Mouse (Mus musculus): ENCODE results near the gene Oog4. TPM values are rescaled to one million over a fixed set of nuclear protein-coding genes. Genes with fewer than 3 reads are reported as not detected.

Gene Oog4
- polyA plus RNA-seq (2015; fragmentation: Nextera tagmentation; extraction: Ambion mirVana) = not detected in 2 replicates

DNA sequence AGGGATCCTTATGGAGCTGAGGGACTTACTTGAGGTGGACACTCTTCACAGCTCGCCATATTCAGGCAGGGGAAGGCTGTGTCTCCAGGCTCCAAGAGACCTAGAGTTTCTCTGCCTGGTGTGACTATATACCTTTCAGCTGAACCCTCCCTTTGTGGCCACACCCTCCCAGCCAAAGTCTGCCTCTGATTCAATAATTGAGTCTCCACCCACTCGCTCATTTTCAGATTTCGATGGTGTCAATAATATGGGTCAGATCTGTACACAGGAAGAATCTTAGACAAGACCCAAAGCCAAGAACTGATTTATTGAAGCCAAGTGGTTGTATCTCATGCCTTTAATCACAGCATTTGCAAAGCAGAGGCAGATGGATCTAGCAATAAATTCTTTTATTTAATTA, at the start of gene Oog4:
Gene Oog4 (minus strand): TSS at position 101 of the 400 bp plus-strand sequence.

DNA sequence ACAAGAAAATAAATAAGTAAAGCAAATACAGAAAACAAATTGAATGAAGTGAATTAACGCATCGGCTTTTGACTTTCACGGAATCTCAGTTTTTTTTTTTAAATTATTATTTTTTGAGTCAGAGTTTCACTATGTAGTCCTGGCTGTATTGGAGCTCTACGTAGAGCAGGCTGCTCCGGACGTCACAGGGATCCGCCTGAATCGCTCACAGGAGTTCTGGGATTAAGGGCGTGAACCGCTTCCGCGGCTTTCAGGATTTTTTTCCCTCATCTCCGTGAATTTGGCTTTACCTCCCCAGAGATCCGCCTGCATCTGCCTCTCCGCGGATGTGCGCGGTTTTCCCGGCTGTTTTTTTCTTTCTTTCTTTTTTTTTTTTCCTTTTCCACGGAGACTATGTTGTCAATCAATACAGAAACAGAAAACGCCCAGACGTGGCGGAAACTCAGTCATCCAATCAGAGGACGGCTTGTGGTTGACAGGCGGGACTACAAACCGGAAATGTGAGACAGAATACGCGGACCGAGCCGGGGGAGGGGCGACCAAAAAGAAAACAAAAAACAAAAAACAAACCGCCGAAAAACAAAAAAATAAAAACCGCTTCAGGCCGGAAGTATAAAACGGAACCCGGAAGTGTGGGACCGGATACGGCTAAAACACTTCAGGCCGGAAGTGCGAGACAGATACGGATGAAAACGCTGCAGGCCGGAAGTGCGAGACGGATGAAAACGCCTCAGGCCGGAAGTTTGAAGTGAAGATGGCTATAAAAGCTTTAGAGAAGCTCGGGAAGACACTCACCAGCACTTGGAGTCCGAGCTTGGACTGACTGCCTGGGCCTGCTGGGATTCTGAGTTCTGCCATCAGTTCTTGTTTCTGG, 37.7 kb downstream of the Oog4 start, which contains the start of gene Pramef8:
Gene Pramef8 (plus strand): TSS at position 208 of the 874 bp plus-strand sequence.

DNA sequence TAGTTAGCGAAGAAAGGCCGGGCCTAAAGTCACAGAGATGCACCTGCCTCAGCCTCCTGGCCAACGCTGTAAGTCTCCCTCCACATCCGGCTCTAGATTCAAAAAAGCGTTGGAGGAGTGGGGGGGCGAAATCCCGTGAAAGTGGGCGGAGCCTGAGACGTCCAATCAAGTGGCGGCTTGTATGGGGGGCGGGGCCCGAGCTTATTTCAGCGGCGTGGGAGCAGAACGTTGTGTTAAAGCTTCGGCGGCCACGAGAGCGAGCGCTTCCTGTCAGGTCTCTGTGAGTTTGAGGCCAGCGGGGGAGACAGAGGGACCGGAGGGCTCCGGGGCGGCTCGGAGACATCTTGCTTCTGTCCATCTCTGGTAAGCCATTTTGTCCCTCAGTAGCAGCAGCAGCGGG, 55.9 kb downstream of the Oog4 start, which contains the start of gene Pramel1:
Gene Pramel1 (plus strand): TSS at position 248 of the 400 bp plus-strand sequence.

Other genes with a start within 250 kb of the Oog4 start
- 4.1 and 4.4 TPM in 2 replicates for gene Prdm2, start 237.3 kb downstream of the Oog4 start, polyA plus RNA-seq (2015; fragmentation: Nextera tagmentation; extraction: Ambion mirVana)
- gene Pdpn, start 150.8 kb downstream of the Oog4 start, polyA plus RNA-seq (2015; fragmentation: Nextera tagmentation; extraction: Ambion mirVana) = 9.6 and 11.0 TPM in 2 replicates
- gene Lrrc38, start 100.6 kb downstream of the Oog4 start, polyA plus RNA-seq (2015; fragmentation: Nextera tagmentation; extraction: Ambion mirVana) = not detected in 2 replicates
- gene Pramel1, start 55.9 kb downstream of the Oog4 start, polyA plus RNA-seq (2015; fragmentation: Nextera tagmentation; extraction: Ambion mirVana) = not detected in 2 replicates
- 4.5 and 4.7 TPM in 2 replicates for gene Pramef8, start 37.9 kb downstream of the Oog4 start, polyA plus RNA-seq (2015; fragmentation: Nextera tagmentation; extraction: Ambion mirVana)
- gene Gm13043, start 61.0 kb upstream of the Oog4 start, polyA plus RNA-seq (2015; fragmentation: Nextera tagmentation; extraction: Ambion mirVana) = not detected in 2 replicates
- not detected in 2 replicates for gene Gm13040, start 85.6 kb upstream of the Oog4 start, polyA plus RNA-seq (2015; fragmentation: Nextera tagmentation; extraction: Ambion mirVana)
- gene BC080695, start 101.4 kb upstream of the Oog4 start, polyA plus RNA-seq (2015; fragmentation: Nextera tagmentation; extraction: Ambion mirVana) = not detected in 2 replicates
- not detected in 2 replicates for gene Gm13057, start 101.4 kb upstream of the Oog4 start, polyA plus RNA-seq (2015; fragmentation: Nextera tagmentation; extraction: Ambion mirVana)
- not detected in 2 replicates for gene Gm13083, start 164.7 kb upstream of the Oog4 start, polyA plus RNA-seq (2015; fragmentation: Nextera tagmentation; extraction: Ambion mirVana)
- gene Gm13088, start 206.9 kb upstream of the Oog4 start, polyA plus RNA-seq (2015; fragmentation: Nextera tagmentation; extraction: Ambion mirVana) = not detected in 2 replicates

All from spleen, postnatal 0 days (tissue).